Mouse (Mus musculus): ENCODE results near the gene Zfp804a. TPM values are rescaled to one million over a fixed set of nuclear protein-coding genes. Genes with fewer than 3 reads are reported as not detected.
A peak's percentile ranks its signal among the peaks of the same experiment; 100 is the strongest.

Zfp804a gene
- total RNA-seq, 1 experiment, result 0.09 TPM

- Histone ChIP-seq H3K9me3 (ENCODE audit: control insufficient read depth, insufficient read depth, low read depth, low read length) (no peaks in the 10 kb centered on the region), H3K36me3 (ENCODE audit: control insufficient read depth, insufficient read depth, low read length, poor library complexity, severe bottlenecking) (no peaks in the 10 kb centered on the region), H3K9ac (ENCODE audit: insufficient read depth, low read depth, low read length, poor library complexity, severe bottlenecking) (no peak overlapping the region), H3K27ac (ENCODE audit: insufficient read depth, low read depth, low read length, poor library complexity, severe bottlenecking) (no peak overlapping the region), H3K4me3 (ENCODE audit: insufficient read depth in 1 of 2, low read depth in 1 of 2, low read length in 2 of 2, poor library complexity in 1 of 2, severe bottlenecking in 1 of 2) (no peak overlapping the region), H3K4me1 (ENCODE audit: control insufficient read depth in 2 of 2, insufficient read depth in 2 of 2, low read length in 2 of 2, poor library complexity in 1 of 2) (peaks cover 0 to 4% of the 10 kb centered on the region in 2 experiments; a peak in 1 of 4 replicates)
- in situ Hi-C loops (cut with MboI; ENCODE audit: low sequenced_read_pairs in 2 of 2, unreplicated experiment in 2 of 2), result no loop called here
- DNase-seq (ENCODE audit: low read depth, low spot score), result no peak
- TF ChIP-seq ZNF384 (IDR thresholded peaks at IDR 0.05; ENCODE audit: low read depth, low read length), result no peak
- TF ChIP-seq HCFC1 (IDR thresholded peaks at IDR 0.05; ENCODE audit: borderline replicate concordance, insufficient read depth, low read length), result no peak
- TF ChIP-seq CHD2 (IDR thresholded peaks at IDR 0.05; ENCODE audit: low read depth, low read length), result no peak
- no peak for TF ChIP-seq MAFK (IDR thresholded peaks at IDR 0.05; ENCODE audit: insufficient read depth, low read depth, low read length)
- TF ChIP-seq ZC3H11A (IDR thresholded peaks at IDR 0.05; ENCODE audit: borderline replicate concordance, low read depth, low read length), result no peak
Measured at GRCm38 (mm10) chr2:82064671-82065070, 11.6 kb downstream of the Zfp804a start.

- no peak for TF ChIP-seq HCFC1 (IDR thresholded peaks at IDR 0.05; ENCODE audit: borderline replicate concordance, insufficient read depth, low read length)
- no peak for TF ChIP-seq ZC3H11A (IDR thresholded peaks at IDR 0.05; ENCODE audit: borderline replicate concordance, low read depth, low read length)
- no peak for TF ChIP-seq MAFK (IDR thresholded peaks at IDR 0.05; ENCODE audit: insufficient read depth, low read depth, low read length)
- TF ChIP-seq CHD2 (IDR thresholded peaks at IDR 0.05; ENCODE audit: low read depth, low read length), result no peak
- no peak for TF ChIP-seq ZNF384 (IDR thresholded peaks at IDR 0.05; ENCODE audit: low read depth, low read length)
- no peak for DNase-seq (ENCODE audit: low read depth, low spot score)
- in situ Hi-C loops (cut with MboI; ENCODE audit: low sequenced_read_pairs in 2 of 2, unreplicated experiment in 2 of 2), result no loop called here
- Histone ChIP-seq H3K9me3 (ENCODE audit: control insufficient read depth, insufficient read depth, low read depth, low read length) (no peaks in the 10 kb centered on the region), H3K4me3 (ENCODE audit: insufficient read depth in 1 of 2, low read depth in 1 of 2, low read length in 2 of 2, poor library complexity in 1 of 2, severe bottlenecking in 1 of 2) (no peak overlapping the region), H3K9ac (ENCODE audit: insufficient read depth, low read depth, low read length, poor library complexity, severe bottlenecking) (no peak overlapping the region), H3K36me3 (ENCODE audit: control insufficient read depth, insufficient read depth, low read length, poor library complexity, severe bottlenecking) (no peaks in the 10 kb centered on the region), H3K4me1 (ENCODE audit: control insufficient read depth in 2 of 2, insufficient read depth in 2 of 2, low read length in 2 of 2, poor library complexity in 1 of 2) (peaks cover 0 to 4% of the 10 kb centered on the region in 2 experiments; a peak in 1 of 4 replicates), H3K27ac (ENCODE audit: insufficient read depth, low read depth, low read length, poor library complexity, severe bottlenecking) (no peak overlapping the region)
Measured at GRCm38 (mm10) chr2:82067912-82068311, 14.9 kb downstream of the Zfp804a start.

GRCm38 (mm10) chr2:82069172-82069571 is 16.1 kb downstream of the Zfp804a start:
- H3K4me1 ChIP-seq (ENCODE audit: control insufficient read depth in 2 of 2, insufficient read depth in 2 of 2, low read length in 2 of 2, poor library complexity in 1 of 2), result peaks cover 0 to 4% of the 10 kb centered on the region in 2 experiments; a peak in 1 of 4 replicates
- DNase-seq (ENCODE audit: low read depth, low spot score), result no peak
- H3K9me3 ChIP-seq (ENCODE audit: control insufficient read depth, insufficient read depth, low read depth, low read length), result no peaks in the 10 kb centered on the region
- in situ Hi-C loops (cut with MboI; ENCODE audit: low sequenced_read_pairs in 2 of 2, unreplicated experiment in 2 of 2), result no loop called here
- no peak for TF ChIP-seq HCFC1 (IDR thresholded peaks at IDR 0.05; ENCODE audit: borderline replicate concordance, insufficient read depth, low read length)
- no peak for TF ChIP-seq MAFK (IDR thresholded peaks at IDR 0.05; ENCODE audit: insufficient read depth, low read depth, low read length)
- TF ChIP-seq ZNF384 (IDR thresholded peaks at IDR 0.05; ENCODE audit: low read depth, low read length), result peak; percentile 62; the same call in 1 of the 2 replicates
- no peak for TF ChIP-seq CHD2 (IDR thresholded peaks at IDR 0.05; ENCODE audit: low read depth, low read length)
- no peak for TF ChIP-seq ZC3H11A (IDR thresholded peaks at IDR 0.05; ENCODE audit: borderline replicate concordance, low read depth, low read length)
- no peaks in the 10 kb centered on the region for H3K36me3 ChIP-seq (ENCODE audit: control insufficient read depth, insufficient read depth, low read length, poor library complexity, severe bottlenecking)
- H3K27ac ChIP-seq (ENCODE audit: insufficient read depth, low read depth, low read length, poor library complexity, severe bottlenecking), result no peak overlapping the region
- H3K9ac ChIP-seq (ENCODE audit: insufficient read depth, low read depth, low read length, poor library complexity, severe bottlenecking), result no peak overlapping the region
- no peak overlapping the region for H3K4me3 ChIP-seq (ENCODE audit: insufficient read depth in 1 of 2, low read depth in 1 of 2, low read length in 2 of 2, poor library complexity in 1 of 2, severe bottlenecking in 1 of 2)

- TF ChIP-seq ZC3H11A (IDR thresholded peaks at IDR 0.05; ENCODE audit: borderline replicate concordance, low read depth, low read length) (no peak), ZNF384 (IDR thresholded peaks at IDR 0.05; ENCODE audit: low read depth, low read length) (no peak), HCFC1 (IDR thresholded peaks at IDR 0.05; ENCODE audit: borderline replicate concordance, insufficient read depth, low read length) (no peak), CHD2 (IDR thresholded peaks at IDR 0.05; ENCODE audit: low read depth, low read length) (no peak), MAFK (IDR thresholded peaks at IDR 0.05; ENCODE audit: insufficient read depth, low read depth, low read length) (no peak)
- Histone ChIP-seq H3K9ac (ENCODE audit: insufficient read depth, low read depth, low read length, poor library complexity, severe bottlenecking) (no peak overlapping the region), H3K36me3 (ENCODE audit: control insufficient read depth, insufficient read depth, low read length, poor library complexity, severe bottlenecking) (no peaks in the 10 kb centered on the region)
Measured at GRCm38 (mm10) chr2:82076883-82077282, 23.9 kb downstream of the Zfp804a start.

More at GRCm38 (mm10) chr2:82076883-82077282, 23.9 kb downstream of the Zfp804a start:
- Histone ChIP-seq H3K9me3 (ENCODE audit: control insufficient read depth, insufficient read depth, low read depth, low read length) (no peaks in the 10 kb centered on the region), H3K4me3 (ENCODE audit: insufficient read depth in 1 of 2, low read depth in 1 of 2, low read length in 2 of 2, poor library complexity in 1 of 2, severe bottlenecking in 1 of 2) (no peak overlapping the region), H3K27ac (ENCODE audit: insufficient read depth, low read depth, low read length, poor library complexity, severe bottlenecking) (no peak overlapping the region), H3K4me1 (ENCODE audit: control insufficient read depth in 2 of 2, insufficient read depth in 2 of 2, low read length in 2 of 2, poor library complexity in 1 of 2) (no peaks in the 10 kb centered on the region)
- in situ Hi-C loops (cut with MboI; ENCODE audit: low sequenced_read_pairs in 2 of 2, unreplicated experiment in 2 of 2), result no loop called here
- no peak for DNase-seq (ENCODE audit: low read depth, low spot score)

Data from ES-E14 (cell line).